Mouse (Mus musculus) brain, embryonic 14.5 days (tissue): ENCODE measurements at regions not wholly inside any gene's neighbourhood (a gene's known extent, or its start where the extent isn't known, plus 50 kb on each side); places are given as distances from the start of the nearest gene placed in this dataset.
"Not testable (repeated sequence)": the region's sequence is repeated elsewhere in the genome, so short reads cannot be mapped to it uniquely, and the experiment has no call there.

Experiments used
- CTCF ChIP-seq: fragments of 200-500 bp; IDR thresholded peaks from 2 replicates; pipeline ENCODE4 v1.5.1; 2012; ENCODE audit warnings: inconsistent platforms, mild to moderate bottlenecking, moderate library complexity, borderline replicate concordance; ENCODE audit not compliant: insufficient read depth, insufficient read length; ENCODE audit errors: extremely low read depth
- POLR2A ChIP-seq: fragments of 200-500 bp; IDR thresholded peaks from 2 replicates; pipeline ENCODE4 v1.6.1; 2012; ENCODE audit warnings: mild to moderate bottlenecking, inconsistent platforms, borderline replicate concordance; ENCODE audit not compliant: poor library complexity, insufficient read depth, insufficient read length, severe bottlenecking; ENCODE audit errors: extremely low read depth

DNA sequence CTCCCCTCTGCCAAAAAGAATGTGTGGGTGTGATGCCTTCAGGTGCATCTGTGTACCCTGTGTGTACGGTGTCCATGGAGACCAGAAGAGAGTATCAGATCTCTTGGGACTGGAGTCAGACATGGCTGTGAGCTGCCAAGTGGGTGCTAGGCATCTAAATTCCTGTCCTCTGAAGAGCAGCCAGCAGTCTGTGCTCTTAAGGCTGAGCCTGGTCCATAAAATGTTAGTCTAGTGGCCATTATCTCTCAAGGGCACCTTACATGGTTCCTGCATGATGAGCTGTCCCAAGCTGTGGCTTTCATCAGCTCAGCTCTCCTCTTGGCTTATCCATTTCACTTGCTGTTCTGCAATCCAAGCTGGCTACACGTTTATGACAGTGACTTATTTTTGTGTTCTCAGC is 686.4 kb upstream of the Agtr1b start:
- not testable (repeated sequence) for TF ChIP-seq POLR2A, CTCF
